Mouse (Mus musculus) layer of hippocampus, adult 8-10 months (tissue): ENCODE data around the gene Ctf2. TPM values are rescaled to one million over a fixed set of nuclear protein-coding genes. Genes with fewer than 3 reads are reported as not detected.

ENCODE experiments used
- DNase-seq, 2 experiments: peaks; one replicate each; pipeline ENCODE4 v3.0.0; 2022; ENCODE audit warnings: low spot score in 2 of 2
- total RNA-seq, 4 experiments: library from RNA; stranded (reverse); gene quantifications; 2 replicates each; pipeline ENCODE4 v1.2.4; 2022

The Ctf2 gene
- total RNA-seq, 4 experiments from 2014 or later = not detected

DNA sequence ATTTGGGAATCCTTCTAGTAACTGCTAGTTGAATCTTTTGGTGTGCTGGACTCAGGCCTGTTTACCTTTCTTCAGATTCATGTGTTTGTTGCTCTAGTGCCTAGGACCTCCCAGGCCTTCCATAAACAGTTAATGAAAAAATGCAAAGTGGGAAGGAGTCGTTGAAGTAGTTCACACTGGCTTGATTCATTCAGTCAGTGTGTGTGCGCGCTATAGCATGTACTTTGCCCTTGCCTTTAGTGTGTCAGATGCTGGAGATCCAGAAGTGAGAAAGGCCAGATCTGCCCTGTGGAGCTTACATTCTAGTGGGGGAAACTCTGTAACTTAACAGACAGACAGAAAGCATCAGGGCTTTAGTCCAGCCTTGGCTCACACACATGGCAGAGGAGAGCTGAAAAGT is 28.5 kb upstream of the Ctf2 start:
- DNase-seq = no peak

DNA sequence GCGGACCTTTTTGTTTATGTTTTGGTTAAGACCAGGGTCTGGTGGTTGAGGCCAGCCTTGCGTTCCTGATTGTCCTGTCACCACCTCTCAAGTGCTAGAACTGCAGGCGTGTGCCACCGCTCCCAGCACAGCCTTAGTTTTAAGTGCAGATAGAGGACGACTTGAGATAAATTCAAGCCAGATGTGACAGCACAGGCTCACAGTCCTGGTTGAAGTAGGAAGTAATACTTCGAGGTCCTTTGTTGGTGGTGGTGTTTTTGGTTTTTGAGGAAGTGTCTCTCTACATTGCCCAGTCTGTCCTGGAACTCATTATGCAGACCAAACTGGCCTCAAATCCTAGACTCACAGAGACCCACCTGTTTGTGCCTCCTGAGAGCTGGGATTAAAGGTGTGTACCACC is 27.8 kb upstream of the Ctf2 start:
- DNase-seq = no peak

DNA sequence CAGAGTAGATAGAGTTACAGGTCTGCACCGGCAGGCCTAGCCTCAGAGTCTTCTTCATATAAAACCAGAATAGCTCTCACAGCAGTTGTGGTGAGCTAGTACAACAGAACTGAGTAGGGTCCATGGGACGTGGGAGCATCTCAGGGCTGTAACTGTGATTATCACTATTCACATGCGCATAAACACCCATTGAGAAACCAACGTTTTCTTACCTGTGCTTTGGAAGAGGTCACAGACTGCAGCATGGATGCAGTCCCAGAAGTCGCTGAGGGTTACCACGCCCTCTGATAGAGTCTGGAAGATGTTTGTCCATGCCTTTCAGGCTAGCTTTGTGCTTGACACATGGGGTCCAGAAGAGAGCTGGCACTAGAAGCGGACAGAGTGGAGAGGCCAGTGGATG is 21.8 kb upstream of the Ctf2 start:
- DNase-seq = no peak

DNA sequence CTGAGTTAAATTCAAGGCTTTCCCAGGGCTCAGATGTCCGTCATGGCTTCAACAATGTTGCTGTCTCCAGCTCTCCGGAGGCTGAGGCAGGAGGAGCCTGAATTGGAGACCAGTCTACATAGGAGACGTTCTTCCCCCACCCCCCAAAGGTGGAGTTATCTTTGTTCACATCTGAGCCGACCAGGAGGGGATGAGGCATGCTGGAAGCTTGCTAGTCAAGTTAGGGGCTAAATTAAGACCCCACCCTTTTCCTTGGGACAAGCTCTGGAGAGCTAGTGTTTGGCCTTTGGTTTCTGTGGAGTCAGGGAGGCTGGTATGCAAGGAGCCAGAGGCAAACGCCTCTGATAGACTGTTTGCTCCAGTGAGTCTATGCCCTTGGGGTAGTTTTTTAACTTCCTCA is 21.2 kb upstream of the Ctf2 start:
- DNase-seq = no peak

DNA sequence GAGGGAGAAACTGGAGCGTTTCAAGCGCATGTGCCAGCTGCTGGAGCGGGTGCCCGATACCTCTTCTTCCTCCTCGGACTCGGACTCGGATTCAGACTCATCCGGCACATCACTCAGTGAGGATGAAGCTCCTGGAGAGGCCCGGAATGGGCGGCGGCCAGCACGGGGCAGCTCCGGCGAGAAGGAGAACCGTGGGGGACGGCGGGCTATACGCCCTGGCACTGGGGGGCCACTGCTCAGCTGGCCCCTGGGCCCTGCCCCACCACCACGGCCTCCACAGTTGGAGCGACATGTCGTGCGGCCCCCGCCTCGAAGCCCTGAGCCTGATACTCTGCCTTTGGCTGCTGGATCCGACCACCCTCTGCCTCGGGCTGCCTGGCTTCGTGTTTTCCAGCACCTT is 20.1 kb upstream of the Ctf2 start:
- DNase-seq = no peak

DNA sequence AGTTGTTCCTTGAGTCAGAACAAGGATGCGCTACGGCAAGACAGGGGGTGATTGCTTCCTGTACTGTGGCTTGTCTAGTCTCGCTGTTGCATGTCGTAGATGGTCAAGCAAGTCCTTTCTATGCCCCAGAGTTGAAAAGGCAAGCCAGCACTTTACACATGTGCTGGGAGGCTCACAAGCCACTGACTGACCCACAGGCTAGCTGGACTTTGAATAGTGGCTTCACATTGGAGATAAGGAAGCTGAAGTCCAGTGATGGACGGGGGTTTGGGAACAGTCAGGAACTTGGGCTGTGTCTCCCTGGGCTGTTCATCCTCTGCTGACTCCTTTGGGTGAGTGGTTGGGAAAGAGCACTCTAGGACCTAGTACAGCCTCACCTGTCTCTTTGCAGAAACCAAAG is 19.7 kb upstream of the Ctf2 start:
- no peak for DNase-seq

DNA sequence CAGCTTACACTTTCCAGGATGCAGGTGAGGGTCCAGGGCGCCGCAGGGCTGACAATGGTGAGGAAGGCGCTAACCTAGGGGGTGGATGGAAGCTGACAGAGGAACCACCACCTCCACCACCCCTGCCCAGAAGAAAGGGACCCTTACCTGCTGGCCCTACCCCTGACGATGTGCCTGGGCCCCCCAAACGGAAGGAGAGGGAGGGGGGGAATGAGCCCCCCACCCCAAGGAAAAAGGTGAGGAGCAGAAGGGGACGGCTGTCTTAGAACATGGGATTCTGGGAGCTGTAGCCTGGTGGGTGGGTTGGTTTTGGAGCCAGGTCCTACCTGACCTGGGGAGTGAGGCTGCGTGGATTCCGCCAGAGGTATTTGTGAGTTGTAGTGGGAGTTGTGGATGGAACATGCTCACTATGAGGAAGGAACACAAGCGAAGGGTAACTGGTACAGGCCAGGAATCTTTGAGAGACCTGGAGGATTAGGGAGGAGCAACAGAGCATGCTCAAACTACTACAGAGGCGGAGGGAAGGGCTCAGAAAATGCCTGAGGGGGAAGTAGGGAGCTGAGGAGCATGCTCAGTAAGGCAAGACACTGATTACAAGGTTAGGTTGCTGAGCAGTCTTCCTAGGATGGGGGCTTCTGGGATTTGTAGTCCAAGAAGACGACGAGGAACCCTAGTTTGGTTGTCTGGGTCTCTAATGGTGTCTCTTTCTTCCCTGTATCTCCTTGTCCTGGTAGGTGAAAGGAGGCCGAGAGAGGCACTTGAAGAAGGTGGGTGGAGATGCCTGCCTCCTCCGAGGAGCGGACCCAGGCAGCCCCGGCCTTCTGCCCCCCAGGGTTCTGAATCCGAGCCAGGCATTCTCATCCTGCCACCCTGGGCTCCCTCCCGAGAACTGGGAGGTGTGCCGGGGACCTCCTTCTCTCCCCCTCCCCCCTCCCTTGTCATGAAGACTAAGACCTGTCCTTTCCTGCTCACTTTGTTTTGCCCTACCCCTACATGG is 18.5 kb upstream of the Ctf2 start:
- no peak for DNase-seq

DNA sequence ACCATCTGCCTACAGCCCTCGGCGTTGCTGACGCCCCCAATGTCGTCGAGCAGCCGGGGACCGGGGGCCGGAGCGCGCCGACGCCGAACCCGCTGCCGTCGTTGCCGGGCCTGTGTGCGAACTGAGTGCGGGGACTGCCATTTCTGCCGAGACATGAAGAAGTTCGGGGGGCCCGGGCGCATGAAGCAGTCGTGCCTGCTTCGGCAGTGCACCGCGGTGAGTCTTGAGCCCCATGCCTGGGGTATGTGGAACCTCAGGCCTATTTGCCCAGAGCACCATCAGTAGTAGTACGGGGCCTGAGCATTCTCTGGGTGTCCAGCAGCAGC is 16.2 kb upstream of the Ctf2 start:
- no peak for DNase-seq

DNA sequence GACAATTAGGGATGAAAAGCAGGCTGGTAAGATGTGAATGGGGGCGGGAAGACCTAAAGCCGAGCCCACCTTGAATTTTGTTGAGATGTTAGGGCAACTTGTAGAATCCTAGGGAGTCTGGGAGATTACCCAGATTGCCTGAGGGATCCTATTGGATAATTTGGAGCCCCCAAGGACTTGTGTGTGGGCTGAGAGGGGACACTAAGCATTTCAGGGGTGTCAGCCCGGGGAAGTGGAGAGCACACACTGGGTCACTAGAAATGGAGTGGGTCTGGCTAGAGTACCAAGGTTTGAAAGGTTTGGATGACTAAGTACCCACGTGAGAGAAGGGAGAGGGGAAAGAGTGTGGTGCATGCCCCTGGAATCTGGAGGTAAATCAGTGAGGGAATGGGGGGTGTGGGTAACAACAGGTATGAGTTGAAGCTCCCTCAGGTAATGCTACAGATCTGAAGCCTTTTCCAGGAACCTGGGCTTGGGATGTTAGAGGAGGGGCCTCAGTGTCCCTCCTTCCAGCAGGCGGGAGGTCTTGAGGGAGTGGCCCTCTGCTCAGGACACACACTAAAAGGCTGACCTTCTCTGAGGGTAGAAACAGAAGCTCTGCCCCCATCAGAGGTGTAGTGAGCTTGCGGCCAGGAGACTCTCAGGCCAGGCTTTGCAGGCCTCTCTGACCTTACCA is 15.7 kb upstream of the Ctf2 start:
- DNase-seq = no peak

DNA sequence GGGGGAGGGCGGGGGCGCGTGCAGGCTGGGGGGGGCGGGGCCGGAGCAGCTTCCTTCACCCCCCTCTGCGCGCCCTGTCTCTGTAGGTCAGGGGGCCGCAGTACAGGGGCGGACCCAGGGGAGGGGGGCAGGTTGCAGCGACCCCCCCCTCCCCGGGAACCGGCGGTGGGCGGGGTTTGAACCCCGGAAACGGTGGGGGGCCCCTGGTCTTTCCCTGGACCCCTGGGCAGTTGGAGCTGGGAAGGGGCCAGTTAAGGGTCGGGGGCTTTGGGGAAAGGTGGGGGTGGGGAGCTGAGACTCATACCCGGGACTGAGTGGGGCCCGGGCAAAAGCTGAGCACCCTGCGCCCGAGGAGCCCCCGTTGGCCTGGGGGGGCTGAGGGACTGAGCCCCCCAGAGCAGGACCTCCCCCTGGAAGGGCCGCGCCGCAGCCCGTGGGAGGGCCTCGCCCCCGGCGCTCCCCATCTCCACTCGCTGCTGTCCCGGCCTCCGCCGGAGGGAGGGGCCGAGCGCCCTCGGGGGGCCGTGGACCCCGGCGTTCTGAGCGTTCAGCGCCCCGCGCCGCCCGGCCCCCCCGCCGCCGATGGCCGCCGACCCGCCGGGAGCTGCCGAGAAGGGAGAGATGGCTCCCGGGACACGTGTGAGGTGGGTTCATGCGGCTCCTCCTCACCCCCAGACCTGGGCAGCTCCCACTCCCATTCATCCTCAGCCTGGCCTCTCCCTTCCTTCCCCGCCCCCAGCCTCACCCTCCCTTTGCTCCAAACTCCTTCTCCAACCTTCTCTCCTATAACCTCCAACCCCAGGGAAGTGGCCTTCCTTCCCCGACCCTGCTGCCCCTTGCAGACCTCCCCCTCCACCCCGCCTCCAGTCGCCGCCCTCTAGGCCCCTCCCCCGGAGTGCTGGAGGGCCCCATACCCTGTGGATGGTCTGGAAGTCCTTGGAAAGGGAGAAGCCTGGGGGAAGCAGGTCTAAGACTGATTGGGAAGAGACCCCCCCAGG is 14.8 kb upstream of the Ctf2 start:
- DNase-seq = no peak

DNA sequence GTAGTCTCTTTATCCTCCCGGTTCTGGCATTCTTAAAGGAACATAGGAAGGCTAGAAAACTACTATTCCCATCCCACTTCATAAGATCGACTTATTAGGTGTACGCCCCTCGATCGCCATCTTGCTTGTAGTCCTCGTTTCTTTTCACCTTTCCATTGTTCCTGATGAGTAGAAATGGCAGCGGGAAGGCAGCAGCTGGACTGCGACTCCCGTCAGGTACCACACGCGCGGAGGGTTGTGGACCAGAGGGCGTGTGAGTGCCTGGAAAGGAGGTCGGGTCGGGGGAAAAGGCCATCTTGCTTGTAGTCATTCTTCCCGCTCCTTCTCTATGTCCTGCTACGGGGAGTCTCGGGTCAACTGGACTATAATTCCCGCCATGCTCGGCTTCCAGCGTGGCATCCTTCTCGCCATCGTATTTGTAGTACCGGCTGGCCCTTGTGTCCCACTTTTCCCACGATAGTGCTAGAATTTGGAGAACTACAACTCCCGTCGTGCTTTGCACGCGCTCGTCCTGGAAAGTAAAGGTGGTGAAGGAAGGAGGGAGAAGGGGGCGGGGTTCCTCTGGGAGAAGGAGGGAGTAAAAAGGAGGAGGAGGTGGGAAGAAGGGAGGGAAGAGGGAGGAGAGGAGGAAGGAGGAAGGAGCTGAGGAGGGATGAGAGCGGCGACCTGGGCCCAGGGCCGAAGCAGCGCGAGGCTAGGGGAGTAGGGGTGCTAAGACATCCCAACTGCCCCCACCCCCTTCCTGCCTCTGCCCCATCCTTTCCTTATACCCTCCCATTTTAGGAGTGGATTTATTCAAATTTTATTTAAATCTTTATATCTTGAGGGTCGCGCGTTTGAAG is 13.9 kb upstream of the Ctf2 start:
- DNase-seq = peak; percentile 99

DNA sequence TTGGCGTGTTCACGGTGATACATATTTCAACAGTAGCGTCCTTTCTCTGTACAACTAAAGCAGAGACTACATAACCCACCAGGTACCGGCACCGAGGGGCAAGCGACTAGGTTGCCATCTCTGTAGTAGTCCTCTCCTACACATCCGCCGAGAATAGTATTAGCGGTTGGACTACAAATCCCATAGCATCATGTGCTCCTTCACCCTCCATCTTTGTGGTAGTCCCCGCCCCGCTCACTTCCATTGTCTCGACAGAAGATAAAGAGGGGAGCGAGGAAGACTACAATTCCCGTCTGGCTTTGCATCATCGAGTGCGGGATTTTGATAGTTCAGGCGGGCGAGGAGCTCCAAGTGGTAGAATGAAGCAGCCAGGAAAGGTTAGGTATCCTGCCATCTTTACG is 13.3 kb upstream of the Ctf2 start:
- DNase-seq = peak; percentile 95 to 98

DNA sequence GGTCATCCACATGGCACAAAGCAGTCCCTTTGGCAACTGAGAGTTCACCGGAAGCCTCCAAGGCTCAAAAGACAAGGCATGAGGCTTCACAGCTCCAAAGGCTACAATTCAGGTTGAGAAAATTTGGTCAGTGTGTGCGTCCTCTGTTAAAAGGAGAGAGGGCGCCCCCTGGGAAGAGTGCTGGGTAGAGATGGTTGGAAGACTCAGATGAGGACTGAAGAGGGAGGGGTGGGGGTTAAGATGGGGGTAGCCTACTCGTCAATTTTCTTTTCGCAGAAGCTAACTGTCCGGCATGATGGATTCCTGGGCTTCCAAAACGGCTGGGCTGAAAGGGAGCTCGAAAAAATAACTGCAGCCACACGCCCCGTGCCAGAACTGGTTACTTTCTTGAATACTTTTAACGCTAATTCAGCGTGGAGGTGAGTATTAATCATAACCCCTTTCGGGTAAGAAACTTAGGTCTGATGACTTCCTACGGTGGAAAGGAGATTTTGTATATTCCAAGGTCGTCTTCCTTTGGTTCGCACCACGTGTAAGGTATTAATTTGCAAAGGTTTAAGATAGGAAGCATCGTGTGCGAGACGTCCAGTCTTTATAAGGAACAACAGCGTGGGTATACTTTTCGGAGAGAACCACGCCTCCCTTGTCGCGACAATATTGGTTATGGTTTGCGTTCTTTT is 12.5 kb upstream of the Ctf2 start, which contains the start of gene Fbxl19:
Gene Fbxl19 (plus strand): TSS at position 178 of the 680 bp plus-strand sequence.
- DNase-seq = peak in 1 of 2 experiments; percentile 72

DNA sequence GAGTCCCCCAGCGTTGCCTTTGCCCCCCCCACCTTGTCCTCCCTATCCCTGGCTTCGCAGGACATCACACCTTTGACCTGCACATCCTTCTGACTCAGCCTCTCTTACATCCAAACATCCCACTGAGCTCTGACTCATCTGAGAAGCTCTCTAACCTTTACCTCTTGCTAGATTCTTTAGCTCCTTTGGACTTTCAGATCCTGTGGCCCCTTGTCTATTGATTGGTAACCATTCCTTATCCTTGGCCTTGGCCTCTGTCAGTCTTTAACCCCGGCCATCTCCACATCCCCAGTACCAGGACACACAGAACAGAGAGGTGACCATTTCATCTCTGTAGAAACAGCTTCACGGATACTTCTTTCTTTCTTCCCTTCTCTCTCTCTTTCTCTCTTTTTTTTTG is 1.8 kb downstream of the Ctf2 start:
- no peak for DNase-seq

DNA sequence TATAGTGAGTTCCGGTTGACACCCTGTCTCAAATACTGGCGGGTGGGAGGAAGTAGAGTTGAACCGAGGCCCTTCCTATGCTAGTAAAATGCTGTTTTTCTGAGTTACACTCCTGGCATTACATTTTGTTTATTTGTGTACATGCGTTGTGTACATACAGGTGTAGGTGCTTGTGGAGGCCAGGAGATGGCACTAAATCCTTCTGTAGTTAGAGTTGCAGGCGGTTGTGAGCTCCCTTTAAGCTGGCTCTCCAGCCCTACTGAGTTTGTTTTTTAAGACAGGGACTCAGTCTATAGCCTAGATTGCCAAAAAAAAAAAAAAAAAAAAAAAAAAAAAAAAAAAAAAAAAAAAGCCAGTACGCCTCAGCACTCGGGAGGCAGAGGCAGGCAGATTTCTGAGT is 4.1 kb downstream of the Ctf2 start:
- no peak for DNase-seq

DNA sequence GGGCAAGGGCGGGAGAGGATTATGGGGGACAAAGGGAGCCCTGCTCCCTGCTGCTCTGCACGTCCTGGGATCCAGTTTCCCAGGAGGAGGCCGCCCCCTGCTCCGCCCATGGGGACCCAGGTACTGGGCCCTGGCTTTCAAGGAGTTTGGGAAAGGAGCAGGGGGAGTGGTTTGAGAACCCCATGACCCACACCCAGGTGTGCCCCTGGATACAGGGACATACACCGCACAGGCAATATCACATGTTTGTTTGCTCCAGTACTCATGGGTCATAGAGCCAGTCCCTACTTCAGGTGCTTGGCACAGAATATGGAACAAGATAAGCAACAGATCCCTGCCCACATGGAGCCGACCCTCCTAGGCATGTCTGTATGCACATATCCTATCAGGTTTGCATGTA is 6.0 kb downstream of the Ctf2 start:
- DNase-seq = no peak

DNA sequence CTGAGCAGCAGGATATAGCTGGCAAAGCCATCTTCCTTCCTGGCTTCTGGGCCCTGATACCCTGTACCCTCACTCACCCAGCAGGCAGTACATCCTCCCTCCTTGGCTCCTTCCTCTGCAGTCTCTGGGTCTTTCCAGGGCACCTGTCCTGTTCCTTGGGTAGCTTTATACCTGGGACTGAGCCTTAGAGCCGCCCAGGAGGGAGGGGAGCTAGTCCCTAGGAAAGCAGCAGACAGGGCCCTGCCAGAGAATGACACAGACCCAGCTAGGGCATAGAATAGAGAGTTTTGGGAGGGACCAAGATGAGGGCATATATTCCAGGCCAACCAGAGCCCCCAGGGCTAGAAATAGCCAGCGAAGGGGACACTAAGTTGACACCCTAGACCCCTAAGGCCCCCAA is 6.5 kb downstream of the Ctf2 start:
- no peak for DNase-seq

DNA sequence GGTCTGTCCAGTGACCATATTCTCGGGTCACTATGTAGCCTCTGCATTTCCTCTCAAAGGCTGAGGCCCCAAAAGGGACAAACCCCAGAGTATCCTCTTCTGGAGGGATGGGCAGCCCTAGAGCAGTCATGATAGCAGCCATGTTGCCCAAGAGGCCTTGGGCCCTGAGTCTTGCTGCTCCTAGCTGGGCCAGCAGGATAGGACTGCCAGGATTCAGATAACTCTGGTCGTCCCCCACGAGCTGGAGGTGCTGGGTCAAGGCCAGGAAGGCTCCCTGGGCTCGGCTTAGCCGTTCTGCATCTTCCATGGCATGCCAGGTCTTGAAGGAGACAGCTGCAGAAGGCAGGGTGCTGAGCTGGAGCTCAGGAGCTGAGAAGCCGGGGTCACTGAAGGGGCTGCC is 12.7 kb downstream of the Ctf2 start:
- no peak for DNase-seq

DNA sequence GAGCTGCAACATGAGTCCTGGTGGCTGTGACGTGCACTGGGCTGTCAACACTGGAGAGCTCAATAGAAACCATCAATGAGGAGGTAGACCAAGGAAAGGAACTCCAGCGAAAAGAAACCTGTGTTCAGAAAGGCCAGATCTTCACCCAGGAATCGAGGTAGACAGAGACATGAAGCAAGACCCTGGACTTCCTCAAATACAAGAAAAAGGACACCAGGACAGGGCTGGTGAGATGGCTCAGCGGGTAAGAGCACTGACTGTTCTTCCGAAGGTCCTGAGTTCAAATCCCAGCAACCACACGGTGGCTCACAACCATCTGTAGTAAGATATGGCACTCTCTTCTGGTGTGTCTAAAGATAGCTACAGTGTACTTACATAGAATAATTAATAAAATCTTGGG is 13.6 kb downstream of the Ctf2 start:
- no peak for DNase-seq

DNA sequence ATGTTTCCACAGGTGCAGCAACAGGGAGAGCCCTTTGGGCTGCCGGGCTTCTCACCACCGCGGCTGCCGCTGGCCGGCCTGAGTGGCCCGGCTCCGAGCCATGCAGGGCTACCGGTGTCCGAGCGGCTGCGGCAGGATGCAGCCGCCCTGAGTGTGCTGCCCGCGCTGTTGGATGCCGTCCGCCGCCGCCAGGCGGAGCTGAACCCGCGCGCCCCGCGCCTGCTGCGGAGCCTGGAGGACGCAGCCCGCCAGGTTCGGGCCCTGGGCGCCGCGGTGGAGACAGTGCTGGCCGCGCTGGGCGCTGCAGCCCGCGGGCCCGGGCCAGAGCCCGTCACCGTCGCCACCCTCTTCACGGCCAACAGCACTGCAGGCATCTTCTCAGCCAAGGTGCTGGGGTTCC is 15.0 kb downstream of the Ctf2 start:
- peak in 1 of 2 experiments; percentile 55 for DNase-seq
